Mouse (Mus musculus) T-cell, adult 2 months (primary cell): ENCODE measurements around the gene Elavl3.
A peak's percentile ranks its signal among the peaks of the same experiment; 100 is the strongest.

ENCODE experiments used
- DNase-seq: peaks from one replicate; pipeline ENCODE4 v3.0.0; 2022; ENCODE audit warnings: low spot score

Elavl3 gene

DNA sequence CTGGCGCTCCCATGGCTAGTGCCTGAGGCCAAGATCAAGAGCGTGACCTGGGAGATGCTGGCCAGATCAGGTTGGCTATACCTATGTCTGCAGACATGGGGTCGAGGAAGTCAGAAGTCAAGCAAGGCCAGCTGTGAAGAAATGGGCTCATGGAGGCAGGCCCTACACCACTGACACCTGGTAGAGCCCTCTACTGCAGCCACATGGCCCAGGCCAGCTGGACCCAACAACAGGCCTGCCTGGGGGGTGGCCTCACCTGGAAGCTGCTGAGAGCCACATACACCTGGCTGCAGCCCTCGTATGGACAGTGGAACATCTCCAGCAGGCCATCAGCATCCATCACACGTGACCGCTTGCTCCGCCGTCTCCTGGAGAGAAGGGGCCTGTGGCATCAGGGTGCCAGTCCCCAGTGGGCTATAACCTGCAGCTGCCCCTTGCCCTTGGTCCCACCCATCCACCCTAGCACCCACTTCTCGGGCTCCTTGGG, 5.3 kb upstream of the Elavl3 start:
- no peak for DNase-seq

GRCm38 (mm10) chr9:22056303-22056910, 4.6 kb upstream of the Elavl3 start:
- DNase-seq, result no peak

DNA sequence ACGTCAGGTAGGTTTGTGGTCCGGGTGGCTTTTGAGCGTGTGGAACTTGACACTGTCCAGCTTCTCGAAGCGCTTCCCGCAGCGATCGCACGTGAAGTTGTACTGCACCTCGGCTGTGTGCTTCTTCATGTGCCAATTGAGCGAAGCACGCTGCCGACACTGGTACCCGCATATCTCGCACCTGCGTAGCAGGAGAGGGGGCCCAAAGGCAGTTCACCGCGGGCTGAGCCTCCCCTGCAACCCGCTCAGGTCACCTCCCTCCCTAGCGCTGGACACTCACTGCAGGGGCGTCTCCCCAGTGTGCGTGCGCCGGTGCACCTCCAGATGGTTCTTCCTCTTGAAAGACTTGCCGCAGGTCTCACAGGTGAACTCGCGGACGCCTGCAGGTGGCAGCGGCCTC, 3.9 kb upstream of the Elavl3 start:
- DNase-seq, result no peak

- peak; percentile 67 for DNase-seq
Observed at GRCm38 (mm10) chr9:22054411-22055076, 2.7 kb upstream of the Elavl3 start.

- DNase-seq, result no peak
Observed at GRCm38 (mm10) chr9:22053657-22054056, 1.8 kb upstream of the Elavl3 start.

GRCm38 (mm10) chr9:22051161-22051957, 464 bp downstream of the Elavl3 start:
- DNase-seq, result no peak

- DNase-seq, result peak; percentile 24
Observed at GRCm38 (mm10) chr9:22050351-22050889, 1.4 kb downstream of the Elavl3 start.

DNA sequence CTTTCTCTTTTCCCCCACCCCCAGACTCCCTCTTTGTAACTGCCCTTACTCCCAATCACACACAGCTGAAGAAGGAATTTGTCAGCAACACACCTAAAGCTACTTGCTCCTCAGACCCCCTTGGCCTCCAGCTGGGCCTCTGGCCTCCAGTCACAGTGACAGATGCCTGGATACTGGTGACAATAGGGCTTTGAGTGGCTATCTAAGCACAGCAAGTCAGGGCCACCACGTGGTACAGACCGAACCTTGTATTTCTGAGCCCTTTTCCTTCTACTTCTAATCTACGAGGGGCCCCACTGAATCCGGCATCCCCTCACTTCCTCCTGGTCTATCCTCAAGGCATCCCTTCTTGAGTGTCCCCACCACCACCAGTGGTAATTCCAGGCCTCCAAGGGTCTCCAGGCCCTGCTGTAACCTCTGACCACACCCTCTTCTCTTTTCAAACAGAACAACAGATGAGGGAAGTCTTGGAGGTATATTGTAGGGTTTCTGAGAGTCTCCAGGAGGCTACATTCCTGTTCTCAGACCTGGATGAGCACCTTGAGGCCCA, 2.0 kb downstream of the Elavl3 start:
- no peak for DNase-seq

- DNase-seq, result no peak
Observed at GRCm38 (mm10) chr9:22049315-22049714, 2.5 kb downstream of the Elavl3 start.

DNA sequence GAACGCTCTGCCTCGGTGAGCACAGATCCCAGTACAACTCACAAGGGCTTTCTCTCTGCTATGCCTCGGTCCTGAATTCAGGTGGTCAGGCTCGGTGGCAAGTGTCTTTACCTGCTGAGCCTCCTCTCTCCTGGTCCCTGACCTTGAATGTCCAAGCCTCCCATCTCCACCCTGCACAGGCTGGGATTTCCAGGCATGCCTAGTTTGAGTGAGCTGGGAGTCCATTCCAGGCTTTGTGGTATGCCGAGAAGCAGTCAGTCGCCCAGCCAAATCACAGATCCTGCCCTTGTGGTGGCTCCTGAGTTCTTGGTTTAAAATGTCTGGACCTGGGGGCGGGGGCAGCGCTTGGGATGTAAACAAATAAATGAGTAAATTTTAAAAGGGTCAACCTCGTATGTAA, 4.5 kb downstream of the Elavl3 start:
- DNase-seq, result no peak

- DNase-seq, result no peak
Observed at GRCm38 (mm10) chr9:22041832-22042231, 10.0 kb downstream of the Elavl3 start.

DNA sequence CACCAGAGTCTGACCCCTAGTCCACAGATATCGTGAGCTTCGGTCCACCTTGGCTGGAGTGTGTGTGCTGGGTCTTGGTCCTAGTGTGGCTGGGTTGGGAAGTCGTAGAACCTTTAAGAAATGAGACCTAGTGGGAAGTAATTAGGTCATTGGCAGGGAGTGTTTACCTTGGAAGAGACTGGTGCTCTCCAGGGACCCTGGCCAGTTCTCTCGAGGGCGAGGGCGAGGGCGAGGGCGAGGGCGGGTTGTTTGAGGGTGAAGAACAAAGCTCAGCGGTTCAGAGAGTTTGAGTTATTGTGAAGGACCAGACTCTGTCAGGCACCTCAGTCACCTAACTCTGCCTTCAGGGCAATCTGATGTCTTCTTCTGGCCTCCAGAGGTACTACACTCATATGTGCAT, 14.0 kb downstream of the Elavl3 start:
- no peak for DNase-seq

GRCm38 (mm10) chr9:22035300-22036044, 16.4 kb downstream of the Elavl3 start:
- no peak for DNase-seq

GRCm38 (mm10) chr9:22030386-22030785, 21.4 kb downstream of the Elavl3 start:
- DNase-seq, result no peak

DNA sequence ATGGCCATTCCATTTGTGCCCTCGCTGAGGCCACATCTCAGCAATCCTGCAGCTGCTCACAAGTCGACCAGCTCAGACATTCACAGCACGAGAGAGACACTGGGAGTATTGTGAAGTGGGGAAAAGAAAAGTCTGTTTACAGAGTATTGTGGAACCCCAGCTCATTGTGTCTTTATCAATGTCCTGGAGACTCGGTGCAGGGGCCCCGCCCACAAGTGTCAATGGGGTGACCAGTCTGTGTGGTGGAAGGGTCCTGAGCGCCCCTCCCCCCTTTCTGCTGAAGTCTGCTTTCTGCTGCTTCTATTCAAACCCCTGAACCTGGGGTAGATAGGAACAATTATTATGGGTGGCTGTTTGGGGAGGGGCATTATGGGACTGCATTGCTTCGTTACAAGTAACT, 23.4 kb downstream of the Elavl3 start:
- DNase-seq, result no peak

GRCm38 (mm10) chr9:22024592-22024991, 27.2 kb downstream of the Elavl3 start:
- no peak for DNase-seq

GRCm38 (mm10) chr9:22017208-22017825, 34.5 kb downstream of the Elavl3 start:
- DNase-seq, result no peak

- no peak for DNase-seq
Observed at GRCm38 (mm10) chr9:22016245-22016644, 35.6 kb downstream of the Elavl3 start.

DNA sequence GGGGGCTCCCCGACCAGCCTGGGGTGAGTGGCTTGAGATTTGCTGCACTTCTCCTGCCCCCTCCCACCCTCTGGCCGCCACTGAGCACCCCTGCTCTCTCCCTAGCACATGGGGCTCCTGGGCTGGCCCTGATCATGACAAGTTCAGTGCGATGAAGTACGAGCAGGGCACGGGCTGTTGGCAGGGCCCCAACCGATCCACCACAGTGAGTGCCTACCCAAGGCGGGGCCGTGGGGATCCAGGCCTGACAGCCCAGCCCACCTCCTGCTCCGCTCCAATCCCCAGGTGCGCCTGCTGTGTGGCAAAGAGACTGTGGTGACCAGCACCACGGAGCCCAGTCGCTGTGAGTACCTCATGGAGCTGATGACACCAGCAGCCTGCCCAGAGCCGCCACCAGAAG, 39.1 kb downstream of the Elavl3 start:
- DNase-seq, result no peak

DNA sequence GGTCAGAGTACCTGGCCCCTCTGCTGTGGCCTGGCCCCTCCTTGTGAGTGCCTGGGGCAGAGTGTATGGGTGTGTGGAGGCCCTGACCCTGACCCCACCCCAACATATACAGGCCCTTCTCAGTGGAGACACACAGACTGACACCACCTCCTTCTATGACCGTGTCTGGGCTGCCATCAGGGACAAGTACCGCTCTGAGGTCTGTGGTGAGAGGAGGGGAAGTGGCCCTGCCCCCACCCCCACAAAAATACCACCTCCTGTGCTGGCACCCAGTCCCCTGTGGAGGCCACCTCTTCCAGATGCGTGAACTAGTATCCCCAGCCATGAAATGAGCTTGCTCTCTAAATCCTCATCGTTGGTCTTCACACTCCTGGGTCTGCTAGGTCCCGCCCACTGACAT, 40.8 kb downstream of the Elavl3 start:
- no peak for DNase-seq

- DNase-seq, result no peak
Observed at GRCm38 (mm10) chr9:22004546-22004945, 47.3 kb downstream of the Elavl3 start.
